Mouse (Mus musculus): ENCODE measurements around the gene Ints3. TPM values are rescaled to one million over a fixed set of nuclear protein-coding genes. Genes with fewer than 3 reads are reported as not detected.

Ints3 gene
- polyA plus RNA-seq, 1 experiment from 2014 or later, result 27.6 TPM

Other genes with a start within 250 kb of the Ints3 start
- 1,680 and 1,915 TPM in 2 replicates for gene Rps27, start 220.0 kb downstream of the Ints3 start, polyA plus RNA-seq (2015; fragmentation: Nextera tagmentation; extraction: Ambion mirVana)
- gene Rab13, start 219.9 kb downstream of the Ints3 start, polyA plus RNA-seq (2015; fragmentation: Nextera tagmentation; extraction: Ambion mirVana), result 34.0 and 35.0 TPM in 2 replicates
- 111 and 121 TPM in 2 replicates for gene Jtb, start 202.0 kb downstream of the Ints3 start, polyA plus RNA-seq (2015; fragmentation: Nextera tagmentation; extraction: Ambion mirVana)
- gene Creb3l4, start 190.1 kb downstream of the Ints3 start, polyA plus RNA-seq (2015; fragmentation: Nextera tagmentation; extraction: Ambion mirVana), result 6.1 and 7.3 TPM in 2 replicates
- gene Slc39a1, start 185.4 kb downstream of the Ints3 start, polyA plus RNA-seq (2015; fragmentation: Nextera tagmentation; extraction: Ambion mirVana), result 107 and 115 TPM in 2 replicates
- gene Crtc2, start 179.5 kb downstream of the Ints3 start, polyA plus RNA-seq (2015; fragmentation: Nextera tagmentation; extraction: Ambion mirVana), result 24.7 and 27.8 TPM in 2 replicates
- 4.0 and 4.5 TPM in 2 replicates for gene Dennd4b, start 168.4 kb downstream of the Ints3 start, polyA plus RNA-seq (2015; fragmentation: Nextera tagmentation; extraction: Ambion mirVana)
- 15.2 and 16.8 TPM in 2 replicates for gene Gatad2b, start 140.4 kb downstream of the Ints3 start, polyA plus RNA-seq (2015; fragmentation: Nextera tagmentation; extraction: Ambion mirVana)
- 32.1 and 34.6 TPM in 2 replicates for gene Slc27a3, start 43.7 kb downstream of the Ints3 start, polyA plus RNA-seq (2015; fragmentation: Nextera tagmentation; extraction: Ambion mirVana)
- 5.9 and 6.2 TPM in 2 replicates for gene Npr1, start 32.2 kb upstream of the Ints3 start, polyA plus RNA-seq (2015; fragmentation: Nextera tagmentation; extraction: Ambion mirVana)
- gene Ilf2, start 42.5 kb upstream of the Ints3 start, polyA plus RNA-seq (2015; fragmentation: Nextera tagmentation; extraction: Ambion mirVana), result 182 and 183 TPM in 2 replicates
- 95.4 and 104 TPM in 2 replicates for gene Snapin, start 57.4 kb upstream of the Ints3 start, polyA plus RNA-seq (2015; fragmentation: Nextera tagmentation; extraction: Ambion mirVana)
- 155 and 159 TPM in 2 replicates for gene Chtop, start 75.9 kb upstream of the Ints3 start, polyA plus RNA-seq (2015; fragmentation: Nextera tagmentation; extraction: Ambion mirVana)
- 52.3 and 63.7 TPM in 2 replicates for gene S100a1, start 80.8 kb upstream of the Ints3 start, polyA plus RNA-seq (2015; fragmentation: Nextera tagmentation; extraction: Ambion mirVana)
- gene S100a13, start 80.8 kb upstream of the Ints3 start, polyA plus RNA-seq (2015; fragmentation: Nextera tagmentation; extraction: Ambion mirVana), result 45.9 and 51.8 TPM in 2 replicates
- 134 and 141 TPM in 2 replicates for gene S100a14, start 93.2 kb upstream of the Ints3 start, polyA plus RNA-seq (2015; fragmentation: Nextera tagmentation; extraction: Ambion mirVana)
- 321 and 322 TPM in 2 replicates for gene S100a16, start 103.6 kb upstream of the Ints3 start, polyA plus RNA-seq (2015; fragmentation: Nextera tagmentation; extraction: Ambion mirVana)
- 35.0 and 74.2 TPM in 2 replicates for gene S100a3, start 127.0 kb upstream of the Ints3 start, polyA plus RNA-seq (2015; fragmentation: Nextera tagmentation; extraction: Ambion mirVana)
- not detected in 2 replicates for gene S100a2, start 156.6 kb upstream of the Ints3 start, polyA plus RNA-seq (2015; fragmentation: Nextera tagmentation; extraction: Ambion mirVana)
- gene Gm42674, start 168.3 kb upstream of the Ints3 start, polyA plus RNA-seq (2015; fragmentation: Nextera tagmentation; extraction: Ambion mirVana), result not detected in 2 replicates
- gene S100a4, start 170.1 kb upstream of the Ints3 start, polyA plus RNA-seq (2015; fragmentation: Nextera tagmentation; extraction: Ambion mirVana), result 24.9 and 31.5 TPM in 2 replicates
- 2.8 and 3.1 TPM in 2 replicates for gene S100a5, start 174.9 kb upstream of the Ints3 start, polyA plus RNA-seq (2015; fragmentation: Nextera tagmentation; extraction: Ambion mirVana)
- gene S100a6, start 179.3 kb upstream of the Ints3 start, polyA plus RNA-seq (2015; fragmentation: Nextera tagmentation; extraction: Ambion mirVana), result 449 and 474 TPM in 2 replicates
- 6.0 and 8.7 TPM in 2 replicates for gene S100a7a, start 220.4 kb upstream of the Ints3 start, polyA plus RNA-seq (2015; fragmentation: Nextera tagmentation; extraction: Ambion mirVana)
- 35.0 and 35.3 TPM in 2 replicates for gene S100a8, start 235.4 kb upstream of the Ints3 start, polyA plus RNA-seq (2015; fragmentation: Nextera tagmentation; extraction: Ambion mirVana)

Measured in embryonic facial prominence, embryonic 15.5 days (tissue).